Mouse (Mus musculus) small intestine, adult 2 months (tissue): ENCODE results near the gene Syne1.

Source experiments
- CTCF ChIP-seq: fragments of 200-500 bp; IDR thresholded peaks from 2 replicates; pipeline ENCODE4 v1.5.1; 2012; ENCODE audit warnings: low read depth, mild to moderate bottlenecking, control low read depth, inconsistent platforms, low read length, moderate library complexity, mixed read lengths; ENCODE audit not compliant: insufficient replicate concordance, insufficient read length; ENCODE audit errors: extremely low read depth
- POLR2A ChIP-seq: fragments of 200-500 bp; IDR thresholded peaks from 2 replicates; pipeline ENCODE4 v1.6.1; 2012; ENCODE audit warnings: low read depth, mild to moderate bottlenecking, control low read depth, inconsistent platforms, low read length, moderate library complexity

DNA sequence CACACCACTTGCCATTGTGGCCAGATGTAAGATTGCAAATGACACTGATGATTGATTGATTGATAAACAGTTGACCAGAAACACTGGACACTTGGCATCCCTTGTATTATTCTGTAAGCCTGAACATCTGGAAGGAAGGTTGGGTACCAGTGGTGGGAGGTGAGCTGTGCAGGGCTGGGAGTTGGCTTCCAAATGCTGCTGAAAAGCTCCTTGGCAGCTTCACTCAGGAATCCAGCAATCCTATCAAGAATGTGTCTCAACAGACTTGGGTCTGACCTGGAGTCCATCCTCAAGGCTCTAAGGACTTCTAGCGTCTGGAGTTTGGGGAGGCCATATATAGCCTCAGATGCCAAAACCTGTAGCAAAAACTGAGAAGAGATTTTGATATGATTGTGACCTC, 536.3 kb downstream of the Syne1 start:
- no peak for TF ChIP-seq POLR2A
- no peak for TF ChIP-seq CTCF
